Mouse (Mus musculus) lung, embryonic 16.5 days (tissue): ENCODE data around the gene Lactb. TPM values are rescaled to one million over a fixed set of nuclear protein-coding genes. Genes with fewer than 3 reads are reported as not detected.

ENCODE experiments used
- ATAC-seq: fragments of 200-750 bp; cut with Nextera tagmentation; 2 replicates; pipeline ENCODE4 v1.8.0; 2017; ENCODE audit warnings: low read depth, mild to moderate bottlenecking, moderate library complexity
- H3K27ac ChIP-seq: fragments of 300-500 bp; sonication (generic); 2 replicates; pipeline ENCODE4 v1.5.1; 2014; ENCODE audit warnings: mild to moderate bottlenecking, control low read depth, low read length
- H3K27me3 ChIP-seq: fragments of 300-500 bp; sonication (generic); 2 replicates; pipeline ENCODE4 v1.6.1; 2014; ENCODE audit warnings: low read depth, low read length, mixed read lengths; ENCODE audit not compliant: control insufficient read depth, insufficient read depth
- H3K36me3 ChIP-seq: fragments of 300-500 bp; sonication (generic); 2 replicates; pipeline ENCODE4 v1.6.1; 2014; ENCODE audit warnings: low read length; ENCODE audit not compliant: control insufficient read depth, insufficient read depth
- H3K4me1 ChIP-seq: fragments of 300-500 bp; sonication (generic); replicated peaks from 2 replicates; pipeline ENCODE4 v1.6.1; 2014; ENCODE audit warnings: low read length, mixed read lengths; ENCODE audit not compliant: control insufficient read depth, insufficient read depth
- H3K4me2 ChIP-seq: fragments of 300-500 bp; sonication (generic); 2 replicates; pipeline ENCODE4 v1.6.1; 2014; ENCODE audit warnings: low read depth, low read length, control low read depth
- H3K4me3 ChIP-seq: fragments of 300-500 bp; sonication (generic); 2 replicates; pipeline ENCODE4 v1.5.1; 2014; ENCODE audit warnings: mild to moderate bottlenecking, low read length, control low read depth
- H3K9ac ChIP-seq: fragments of 300-500 bp; sonication (generic); 2 replicates; pipeline ENCODE4 v1.6.1; 2014; ENCODE audit warnings: low read length, control low read depth
- H3K9me3 ChIP-seq: fragments of 300-500 bp; sonication (generic); 2 replicates; pipeline ENCODE4 v1.6.1; 2016; ENCODE audit warnings: low read length; ENCODE audit not compliant: control insufficient read depth
- WGBS: fragments of 180-500 bp; shearing (Covaris S2); extraction: QIAGEN DNeasy Blood & Tissue Kit; methylation state at CpG from one replicate; pipeline ENCODE4 v1.1.7; 2014; 5-methylcytosine and 5-hydroxymethylcytosine counted together
- polyA plus RNA-seq: library from polyadenylated mRNA; unstranded; fragments of >200 nt; fragmentation: Nextera tagmentation; extraction: Ambion mirVana; gene quantifications from 2 replicates; pipeline ENCODE4 v1.2.1, GENCODE M21; 2015

The Lactb gene
- polyA plus RNA-seq, 1 experiment from 2014 or later = 6.0 TPM

GRCm38 (mm10) chr9:66919981-66920380 is 55.3 kb downstream of the Lactb start:
- Histone ChIP-seq H3K4me2 (peak overlapping the region; percentile 88), H3K9me3 (no peaks in the 10 kb centered on the region), H3K27me3 (no peaks in the 10 kb centered on the region), H3K36me3 (no peaks in the 10 kb centered on the region), H3K27ac (peak overlapping the region; percentile 48; the same call in 1 of the 2 replicates), H3K4me3 (peak overlapping the region; percentile 90), H3K9ac (peak overlapping the region; percentile 57), H3K4me1 (peaks cover 20% of the 10 kb centered on the region)
- under 1% methylated on average over 14 of the region's 14 CpGs for WGBS
- peak; percentile 22; the same call in 1 of the 2 replicates for ATAC-seq

GRCm38 (mm10) chr9:66919382-66919971 is 55.8 kb downstream of the Lactb start, which contains the start of gene Rab8b:
Gene Rab8b, minus strand, starts transcription at chr9:66919687.
- ATAC-seq = peak; percentile 99

GRCm38 (mm10) chr9:66918672-66919330 is 56.5 kb downstream of the Lactb start:
- Histone ChIP-seq H3K27ac (peak overlapping the region; percentile 92), H3K4me1 (peaks cover 26% of the 10 kb centered on the region), H3K4me2 (peak overlapping the region; percentile 57), H3K4me3 (peak overlapping the region; percentile 90), H3K27me3 (no peaks in the 10 kb centered on the region), H3K9me3 (no peaks in the 10 kb centered on the region), H3K9ac (peak overlapping the region; percentile 90), H3K36me3 (no peaks in the 10 kb centered on the region)
- no peak for ATAC-seq
- 1% methylated on average over 27 of the region's 27 CpGs for WGBS

More at GRCm38 (mm10) chr9:66919382-66919971, 55.8 kb downstream of the Lactb start, which contains the start of gene Rab8b:
- peak within 1 kb of the TSS; percentile 92 for H3K27ac ChIP-seq
- under 1% methylated on average over 49 of the region's 49 CpGs for WGBS
- peak within 1 kb of the TSS; percentile 90 for H3K9ac ChIP-seq
- no peaks in the 10 kb centered on the region for H3K27me3 ChIP-seq
- H3K9me3 ChIP-seq = no peaks in the 10 kb centered on the region
- peaks cover 21% of the 10 kb centered on the region for H3K4me1 ChIP-seq
- H3K36me3 ChIP-seq = no peaks in the 10 kb centered on the region
- peak within 1 kb of the TSS; percentile 90 for H3K4me3 ChIP-seq
- peak within 1 kb of the TSS; percentile 88 for H3K4me2 ChIP-seq

GRCm38 (mm10) chr9:66917892-66918255 is 57.4 kb downstream of the Lactb start:
- Histone ChIP-seq H3K4me2 (peak overlapping the region; percentile 57), H3K27me3 (no peaks in the 10 kb centered on the region), H3K9me3 (no peaks in the 10 kb centered on the region), H3K9ac (no peak overlapping the region), H3K36me3 (no peaks in the 10 kb centered on the region), H3K4me3 (peak overlapping the region; percentile 12; the same call in 1 of the 2 replicates), H3K4me1 (peaks cover 28% of the 10 kb centered on the region), H3K27ac (no peak overlapping the region)
- ATAC-seq = no peak
- WGBS = 68% methylated on average over 1 of the region's 1 CpGs

- H3K27ac ChIP-seq = no peak overlapping the region
- no peak for ATAC-seq
- no peak overlapping the region for H3K4me3 ChIP-seq
- H3K9ac ChIP-seq = no peak overlapping the region
- no peaks in the 10 kb centered on the region for H3K36me3 ChIP-seq
- H3K27me3 ChIP-seq = no peaks in the 10 kb centered on the region
- no peak overlapping the region for H3K4me2 ChIP-seq
- WGBS = 88% methylated on average over 8 of the region's 8 CpGs
- no peaks in the 10 kb centered on the region for H3K9me3 ChIP-seq
- H3K4me1 ChIP-seq = peaks cover 28% of the 10 kb centered on the region
Measured at GRCm38 (mm10) chr9:66917216-66917891, 57.9 kb downstream of the Lactb start.

- Histone ChIP-seq H3K27ac (peak overlapping the region; percentile 32; the same call in 1 of the 2 replicates), H3K9me3 (no peaks in the 10 kb centered on the region), H3K4me3 (no peak overlapping the region), H3K36me3 (no peaks in the 10 kb centered on the region), H3K9ac (no peak overlapping the region), H3K4me2 (no peak overlapping the region), H3K4me1 (peaks cover 28% of the 10 kb centered on the region), H3K27me3 (no peaks in the 10 kb centered on the region)
- ATAC-seq = no peak
- 78% methylated on average over 9 of the region's 9 CpGs for WGBS
Measured at GRCm38 (mm10) chr9:66915869-66916785, 59.2 kb downstream of the Lactb start.

- no peak for ATAC-seq
- Histone ChIP-seq H3K36me3 (no peaks in the 10 kb centered on the region), H3K4me2 (no peak overlapping the region), H3K4me1 (peaks cover 27% of the 10 kb centered on the region), H3K4me3 (no peak overlapping the region), H3K27ac (peak overlapping the region; percentile 66), H3K9me3 (no peaks in the 10 kb centered on the region), H3K9ac (no peak overlapping the region), H3K27me3 (no peaks in the 10 kb centered on the region)
- WGBS = 57% methylated on average over 5 of the region's 5 CpGs
Measured at GRCm38 (mm10) chr9:66915401-66915800, 59.9 kb downstream of the Lactb start.

- Histone ChIP-seq H3K4me2 (no peak overlapping the region), H3K27me3 (no peaks in the 10 kb centered on the region), H3K4me1 (peaks cover 27% of the 10 kb centered on the region), H3K36me3 (no peaks in the 10 kb centered on the region), H3K27ac (peak overlapping the region; percentile 66), H3K4me3 (no peak overlapping the region), H3K9me3 (no peaks in the 10 kb centered on the region), H3K9ac (no peak overlapping the region)
- whole genome bisulfite sequencing = 59% methylated on average over 3 of the region's 3 CpGs
- no peak for ATAC-seq
Measured at GRCm38 (mm10) chr9:66914540-66914939, 60.7 kb downstream of the Lactb start.
